Mouse (Mus musculus) CD4-positive helper T cell, adult 2 months (primary cell): ENCODE measurements around the gene Coa7.
"Not testable (repeated sequence)": the region's sequence is repeated elsewhere in the genome, so short reads cannot be mapped to it uniquely, and the experiment has no call there.

Experiments used
- DNase-seq: peaks from one replicate; pipeline ENCODE4 v3.0.0-alpha.2; 2012; ENCODE audit warnings: low read depth, missing footprints, low spot score

The Coa7 gene

DNA sequence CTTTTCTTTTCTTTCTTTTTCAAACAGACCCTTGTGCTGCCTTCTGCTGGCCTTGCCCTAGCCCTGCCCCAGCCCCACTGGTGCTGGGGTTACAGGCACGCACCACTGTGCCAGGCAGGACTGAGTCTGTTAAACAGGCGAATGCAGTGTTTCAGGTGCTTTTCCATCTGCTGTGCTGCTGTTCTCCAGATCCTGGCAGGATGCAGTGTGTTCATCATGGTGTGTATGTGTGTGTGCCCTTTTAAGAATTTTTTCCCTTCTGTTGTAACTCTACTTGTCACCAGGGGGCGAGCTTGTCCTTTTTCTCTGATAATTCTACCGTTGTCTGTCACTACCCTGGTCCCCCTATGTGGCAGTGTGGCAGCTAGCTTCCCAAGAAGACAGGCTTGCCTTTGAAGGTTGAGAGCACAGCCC lies 11.3 kb downstream of the Coa7 start:
- DNase-seq: peak; percentile 65

DNA sequence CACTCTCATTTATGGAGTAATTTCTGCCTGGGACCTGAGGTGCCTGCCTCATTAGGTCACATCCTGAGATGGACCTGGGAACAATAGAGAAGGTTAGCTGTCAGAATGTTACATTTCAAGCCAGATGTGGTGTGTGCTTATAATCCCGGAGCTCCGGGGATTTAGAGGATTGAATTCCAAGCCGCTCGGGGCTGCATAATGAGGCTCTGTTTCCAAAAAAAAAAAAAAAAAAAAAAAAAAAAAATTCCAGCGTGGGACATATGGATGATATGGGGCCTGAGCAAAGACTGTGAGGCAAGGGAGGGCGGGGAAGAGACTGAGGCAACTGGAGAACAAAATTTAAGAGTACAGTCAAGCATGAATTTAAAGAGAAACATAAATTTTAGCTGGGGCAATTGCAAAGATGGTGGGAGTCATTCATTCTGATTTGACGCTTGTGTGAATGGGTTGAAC lies 16.7 kb downstream of the Coa7 start:
- no peak for DNase-seq

DNA sequence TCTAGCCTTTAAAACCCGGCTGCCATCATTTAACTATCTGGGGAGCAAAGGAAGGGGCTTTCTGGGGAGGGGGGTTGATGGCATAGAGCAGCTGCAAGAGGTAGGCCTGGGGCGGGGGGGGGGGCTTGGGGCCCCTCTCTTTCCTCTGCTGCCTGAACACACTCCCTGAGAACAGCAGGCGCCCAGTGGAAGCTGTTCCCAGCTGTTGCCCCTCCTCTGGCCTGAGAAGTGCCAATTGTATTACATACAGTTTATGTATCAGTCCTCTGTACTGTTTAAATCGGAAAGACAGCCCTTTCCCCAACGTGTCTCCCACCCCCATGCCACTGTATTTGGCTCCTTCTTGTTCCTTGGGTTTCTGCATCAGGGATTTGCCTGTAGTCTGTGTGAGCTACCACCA lies 17.9 kb downstream of the Coa7 start:
- no peak for DNase-seq

DNA sequence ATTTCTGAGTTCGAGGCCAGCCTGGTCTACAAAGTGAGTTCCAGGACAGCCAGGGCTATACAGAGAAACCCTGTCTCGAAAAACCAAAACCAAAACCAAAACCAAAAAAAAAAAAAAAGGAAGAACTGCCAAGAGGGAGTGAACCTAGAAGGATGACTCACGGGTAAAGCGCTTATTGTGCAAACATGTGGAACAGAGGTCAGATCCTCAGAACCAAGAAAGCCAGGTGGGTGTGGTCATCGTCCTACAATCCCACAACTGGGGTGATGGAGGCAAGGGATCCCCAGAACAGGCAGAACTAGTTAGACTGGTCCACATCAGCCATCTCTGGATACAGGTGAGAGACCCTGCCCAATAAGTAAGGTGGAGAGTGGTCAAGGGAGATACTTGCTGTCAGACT lies 19.2 kb downstream of the Coa7 start:
- DNase-seq: peak; percentile 32

DNA sequence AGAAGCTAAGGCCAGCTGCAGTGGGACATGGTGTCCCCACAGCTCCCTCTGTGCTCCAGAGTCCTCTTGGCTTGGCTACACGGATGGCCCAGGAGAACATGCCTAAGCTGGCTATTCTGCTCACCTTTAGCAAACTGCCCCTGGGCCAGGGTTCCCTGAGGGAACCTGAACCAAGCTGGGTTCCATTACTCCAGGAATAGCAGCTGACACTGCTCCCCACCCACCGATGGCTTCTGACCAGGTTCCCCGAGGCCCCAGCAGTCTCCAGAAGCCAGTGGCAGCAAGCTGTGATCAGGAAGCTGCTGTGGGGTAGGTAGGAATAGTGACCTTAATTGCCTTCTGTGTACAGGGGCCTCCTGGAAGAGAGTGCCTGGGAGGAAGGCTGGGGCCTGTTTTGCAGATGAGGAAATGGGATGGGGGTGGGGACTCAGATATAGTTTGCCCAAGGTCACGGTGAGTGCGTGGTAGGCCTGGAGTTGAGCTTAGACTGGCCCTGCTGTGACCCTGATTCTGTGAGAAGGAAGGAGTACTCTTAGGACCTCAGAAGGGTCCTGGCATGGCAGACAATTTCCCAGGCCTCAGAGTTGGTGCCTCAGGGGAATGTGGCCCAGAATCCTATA lies 20.4 kb downstream of the Coa7 start:
- DNase-seq: no peak

DNA sequence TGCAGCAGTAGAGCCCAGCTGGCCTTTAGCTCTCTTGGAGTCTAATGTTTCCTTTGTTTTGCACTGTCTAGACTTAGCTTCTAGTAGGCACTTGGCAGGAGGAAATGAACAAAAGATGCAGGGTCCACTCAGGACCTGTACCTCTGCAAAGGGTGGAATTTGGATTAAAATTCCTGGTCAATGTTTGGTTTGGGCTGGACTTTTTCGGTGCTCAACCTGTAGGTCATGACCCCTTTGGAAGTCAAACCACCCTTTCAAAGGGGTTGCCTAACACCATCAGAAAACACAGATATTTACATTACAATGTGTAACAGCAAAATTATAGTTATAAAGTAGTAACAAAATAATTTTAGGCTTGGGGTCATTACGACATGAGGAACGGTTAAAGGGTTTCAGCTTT lies 21.1 kb downstream of the Coa7 start:
- DNase-seq: no peak

DNA sequence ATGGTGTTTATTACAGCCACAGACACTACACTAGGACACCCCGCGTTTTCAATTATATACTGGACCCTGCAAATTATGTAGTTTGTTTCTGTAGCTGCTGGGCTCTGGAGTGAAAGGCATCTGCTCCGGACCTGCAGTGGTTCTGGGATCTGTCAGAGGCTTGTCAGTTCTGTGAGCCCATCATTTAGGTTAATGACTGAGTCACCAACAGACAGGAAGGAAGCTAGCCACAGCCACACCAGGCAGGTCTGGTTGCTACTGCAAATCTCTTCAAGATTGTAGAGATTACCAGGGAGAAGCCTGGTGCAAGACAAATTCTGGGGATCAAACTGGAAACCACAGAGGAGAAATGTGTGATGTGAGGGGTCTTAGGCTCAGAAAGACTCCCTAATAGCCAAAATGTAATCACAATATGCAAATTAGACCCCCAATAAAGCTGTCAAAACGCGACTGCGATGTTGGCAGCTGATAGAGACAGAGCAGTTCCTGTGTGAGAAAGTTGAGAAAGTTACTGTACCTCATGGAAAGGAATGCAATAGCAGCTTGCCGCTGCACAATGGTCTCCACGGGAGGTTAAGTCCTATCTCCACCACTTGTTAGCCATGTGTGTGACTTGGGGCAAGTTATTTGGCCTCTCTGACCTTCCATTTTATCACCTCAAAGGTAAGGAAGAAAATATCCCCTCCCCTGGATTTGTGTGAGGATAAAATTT lies 22.1 kb downstream of the Coa7 start:
- DNase-seq: peak; percentile 59

DNA sequence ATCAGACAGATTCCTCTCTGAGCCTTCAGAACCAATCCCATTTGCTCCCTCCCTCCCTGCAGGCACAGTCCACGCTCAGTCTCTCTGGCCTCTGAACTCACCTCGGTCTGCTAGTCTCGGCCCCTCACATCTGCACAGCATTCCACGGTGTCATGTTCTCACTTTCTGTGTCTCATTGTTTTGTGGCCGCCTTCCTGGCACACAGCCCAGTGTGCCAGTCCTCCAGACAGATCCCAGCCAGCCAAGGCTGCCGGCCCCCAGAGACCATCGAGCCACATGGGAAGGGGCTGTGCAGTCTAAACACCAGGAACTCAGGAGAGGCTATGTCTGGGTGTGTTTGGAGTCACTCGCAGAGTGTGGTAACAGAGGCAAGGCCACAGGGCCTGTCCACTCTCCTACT lies 22.9 kb downstream of the Coa7 start:
- DNase-seq: no peak

DNA sequence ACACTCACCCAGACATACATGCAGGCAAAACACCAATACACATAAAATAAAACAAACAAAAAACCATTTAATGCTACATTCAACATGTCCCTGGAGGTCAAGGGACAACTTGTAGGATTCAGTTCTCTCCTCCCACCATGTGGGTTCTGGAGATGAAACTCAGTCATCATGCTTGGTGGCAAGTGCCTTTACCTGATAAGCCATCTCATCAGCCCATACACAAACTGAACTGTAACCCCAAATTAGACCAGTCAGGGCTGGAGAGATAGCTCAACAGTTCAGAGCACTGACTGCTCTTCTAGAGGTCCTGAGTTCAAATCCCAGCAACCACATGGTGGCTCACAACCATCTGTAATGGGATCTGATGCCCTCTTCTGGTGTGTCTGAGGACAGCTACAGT lies 25.7 kb downstream of the Coa7 start:
- DNase-seq: not testable (repeated sequence)

DNA sequence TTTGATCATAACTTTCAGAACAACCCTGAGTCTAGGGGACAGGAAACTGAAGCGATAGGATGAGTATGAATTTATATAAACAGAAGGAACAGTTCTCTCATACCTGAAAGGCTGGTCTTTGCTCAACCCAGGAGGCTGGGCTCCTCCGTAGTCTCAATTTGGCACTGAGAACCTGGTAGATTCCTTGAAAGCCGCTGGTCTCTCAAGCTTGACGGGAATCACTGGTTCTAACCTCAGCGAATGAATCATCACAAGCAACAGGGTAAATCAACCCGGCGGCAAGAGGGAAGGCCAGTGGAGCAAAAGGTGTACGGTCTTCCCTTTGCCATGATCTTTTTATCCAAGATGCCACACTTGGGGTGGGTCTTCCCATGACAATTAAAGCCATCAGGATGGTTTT lies 29.5 kb downstream of the Coa7 start:
- DNase-seq: no peak

DNA sequence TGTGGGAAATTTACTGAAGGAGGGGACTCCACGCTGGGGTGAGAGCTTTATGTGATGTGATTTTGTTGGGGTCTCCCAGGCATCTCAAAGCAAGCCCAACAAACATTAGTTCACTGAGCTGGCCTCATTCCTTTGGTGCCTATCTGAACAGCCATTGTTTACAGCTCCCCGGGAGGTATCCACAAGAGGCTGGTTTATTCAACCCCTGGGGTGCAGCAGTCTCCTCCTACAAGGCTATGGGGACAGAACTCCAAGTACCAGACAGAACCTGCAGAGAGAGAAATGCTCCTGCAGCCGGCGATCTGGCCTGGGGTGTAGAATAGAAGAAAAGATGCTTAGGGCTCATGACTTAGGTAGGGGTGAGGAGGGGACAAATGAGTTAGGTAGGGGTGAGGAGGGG lies 30.6 kb downstream of the Coa7 start:
- DNase-seq: no peak

DNA sequence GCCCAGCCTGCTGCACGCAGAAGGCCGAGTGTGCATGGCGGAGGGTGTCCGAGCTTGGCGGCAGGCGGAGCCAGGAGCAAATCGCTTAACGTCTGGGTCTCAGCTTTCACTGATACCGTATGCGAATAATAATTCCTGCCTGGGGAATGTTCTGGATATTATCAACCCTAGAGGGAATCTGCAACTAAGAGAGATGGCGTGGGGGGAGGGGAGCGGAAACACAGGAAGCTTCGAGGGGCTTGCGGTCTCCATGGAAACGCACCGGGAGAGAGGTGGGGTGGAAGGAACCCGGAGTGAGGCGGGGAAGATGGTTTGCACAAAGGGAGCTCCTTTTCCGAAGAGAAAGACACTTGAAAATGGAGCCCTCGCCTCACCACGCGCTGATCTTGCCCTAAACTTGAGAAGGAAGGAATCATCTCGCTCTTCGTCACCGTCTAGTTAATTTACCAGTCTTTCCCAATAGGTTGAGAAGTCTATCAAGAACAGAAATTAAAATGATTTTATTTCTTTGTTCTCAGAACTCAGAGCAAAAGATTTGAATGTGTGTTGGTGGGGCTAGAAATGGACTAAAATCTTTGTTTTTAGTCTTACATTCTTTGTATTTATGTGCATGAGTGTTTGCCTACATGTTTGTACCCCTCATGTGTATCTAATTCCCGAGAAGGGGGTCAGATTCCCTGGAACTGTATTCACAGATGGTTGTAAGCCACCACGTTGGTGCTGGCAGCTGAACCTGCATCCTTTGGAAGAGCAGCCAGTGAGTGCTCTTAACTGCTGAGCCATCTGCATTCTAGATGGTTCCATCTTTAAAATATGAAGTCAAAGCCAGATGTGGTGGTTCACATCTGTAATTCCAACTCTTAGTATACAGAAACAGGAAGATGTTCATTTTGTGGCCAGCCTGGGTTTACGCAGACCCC lies 32.5 kb downstream of the Coa7 start:
- no peak for DNase-seq

DNA sequence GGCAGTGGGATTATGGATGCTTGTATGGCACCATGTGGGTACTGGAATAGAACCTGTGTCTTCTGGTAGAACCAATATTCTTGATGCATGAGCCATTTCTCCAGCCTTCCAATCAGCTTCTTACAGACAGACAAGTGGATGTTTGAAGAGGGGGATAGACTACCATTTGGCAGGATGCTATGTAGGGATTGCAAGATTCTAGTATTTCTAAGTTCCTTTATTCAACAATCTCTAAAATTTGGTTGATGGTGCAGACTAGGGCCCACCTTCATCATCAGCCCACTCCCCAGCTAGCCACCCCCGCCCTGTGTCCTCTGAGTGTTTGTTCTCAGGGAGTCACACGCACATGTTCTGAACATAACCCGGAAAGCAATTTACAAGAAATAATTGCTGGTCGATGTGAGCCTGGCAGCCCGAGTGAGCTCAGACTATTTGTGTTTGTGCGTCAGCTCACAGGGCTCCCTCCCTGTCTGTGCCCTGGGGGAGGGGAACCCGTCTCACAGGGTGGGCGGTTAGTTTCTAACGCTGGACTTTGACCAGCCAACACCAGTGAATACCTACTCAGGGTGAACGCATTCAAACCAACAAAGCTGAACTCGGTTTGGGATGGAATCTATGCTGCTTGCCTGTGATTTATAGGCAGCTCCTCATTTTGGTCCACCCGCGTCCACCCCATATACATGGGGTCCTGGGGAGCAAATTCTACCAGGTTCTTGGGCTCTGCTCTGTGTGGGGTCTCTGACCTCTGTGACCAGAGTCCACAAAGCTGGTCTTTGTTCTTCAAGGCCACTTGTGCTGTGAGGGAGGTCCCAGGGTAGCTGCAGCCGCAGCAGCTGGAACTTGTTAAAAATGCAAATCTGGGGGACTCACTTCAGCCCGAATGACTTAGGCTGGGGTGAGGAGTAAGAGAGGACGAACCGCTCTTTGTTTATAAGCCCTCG lies 34.7 kb downstream of the Coa7 start:
- no peak for DNase-seq

DNA sequence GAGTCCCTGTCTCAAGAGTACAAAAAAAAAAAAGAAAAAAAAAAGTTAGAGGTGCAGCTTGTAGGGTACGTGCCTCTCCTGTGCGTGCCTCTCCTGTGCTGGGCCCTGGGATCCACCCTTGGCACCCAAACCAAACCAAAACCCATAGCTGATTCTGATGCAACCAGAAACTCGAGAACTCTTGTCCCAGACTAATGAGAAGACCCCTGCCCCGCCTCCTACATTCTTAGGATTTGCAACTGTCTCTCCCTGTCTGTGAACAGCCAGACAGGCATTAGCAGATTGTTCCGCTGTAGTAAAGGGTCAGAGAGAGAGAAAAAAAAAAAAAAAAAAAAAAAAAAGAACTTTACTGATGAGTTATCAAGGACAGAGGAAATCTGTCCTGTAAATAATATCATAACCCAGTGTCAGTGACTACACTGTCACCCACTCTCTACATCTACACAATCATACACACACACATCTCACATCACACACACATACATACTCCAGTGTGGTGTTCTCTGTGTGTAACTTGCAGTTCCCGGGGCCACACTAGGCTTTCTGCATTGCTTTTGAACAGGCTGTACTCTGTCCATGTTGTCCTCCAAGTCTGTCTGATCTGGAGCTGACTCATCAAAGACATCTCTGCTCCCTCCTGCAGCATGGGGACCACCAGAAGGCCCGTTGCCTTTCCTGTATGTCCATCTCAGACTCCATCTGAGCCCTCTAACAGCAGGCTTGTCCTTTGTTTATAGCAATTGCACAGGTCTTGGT lies 35.6 kb downstream of the Coa7 start:
- no peak for DNase-seq

DNA sequence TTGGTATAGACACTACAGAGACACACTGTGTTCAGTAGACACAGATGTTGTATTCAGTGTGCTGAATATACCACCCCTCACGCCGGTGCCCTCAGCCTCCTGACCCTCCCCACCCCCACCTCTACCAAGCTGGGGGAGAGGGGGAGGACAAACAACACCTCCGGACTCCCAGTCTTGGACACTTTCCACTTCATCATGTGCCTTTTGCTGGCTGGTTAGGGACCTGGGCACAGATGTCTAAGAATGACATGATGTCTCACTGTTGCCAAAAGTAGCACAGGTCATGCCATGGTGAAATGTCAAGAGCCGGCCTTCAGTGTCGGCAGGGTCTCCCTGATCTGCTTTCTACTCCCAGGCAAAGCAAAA lies 36.2 kb downstream of the Coa7 start:
- no peak for DNase-seq

DNA sequence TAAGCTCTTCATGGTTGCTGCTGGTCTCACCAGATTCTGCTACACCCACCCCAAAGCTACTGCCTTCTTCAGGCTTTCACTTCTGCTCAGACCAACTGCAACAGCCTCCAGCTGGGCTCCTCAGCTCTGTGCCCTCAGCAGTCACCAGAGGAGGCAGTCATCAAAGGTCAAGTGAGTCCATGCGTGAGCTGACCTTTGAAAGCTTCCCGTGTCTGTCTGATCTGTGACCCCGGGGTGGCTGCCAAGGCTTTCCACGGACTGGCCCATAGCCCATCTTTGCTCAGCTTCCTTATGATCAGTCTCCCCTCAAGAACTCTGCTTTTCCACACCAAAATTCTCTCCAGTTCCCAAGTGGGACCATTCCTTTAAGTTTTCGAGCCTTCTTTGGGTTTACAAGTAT lies 41.3 kb downstream of the Coa7 start:
- no peak for DNase-seq

DNA sequence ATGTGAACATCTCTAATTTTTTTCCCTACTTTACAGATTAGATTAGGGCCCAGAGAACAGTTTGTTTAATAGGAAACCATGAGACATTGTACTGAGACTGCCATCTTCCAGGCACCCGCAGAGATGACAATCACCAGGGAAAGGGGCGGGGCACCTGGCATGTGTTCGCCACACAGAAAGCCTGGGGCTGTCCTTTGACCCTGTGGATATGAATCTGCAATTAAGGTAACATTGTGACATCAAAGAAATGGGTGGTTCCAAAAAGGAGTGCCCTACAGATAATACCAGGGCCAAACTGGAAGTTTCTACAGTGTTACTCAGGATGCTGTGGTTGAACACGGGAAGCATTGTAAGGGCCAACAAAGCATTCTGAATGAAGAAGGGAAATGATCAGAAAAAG lies 42.5 kb downstream of the Coa7 start:
- no peak for DNase-seq

DNA sequence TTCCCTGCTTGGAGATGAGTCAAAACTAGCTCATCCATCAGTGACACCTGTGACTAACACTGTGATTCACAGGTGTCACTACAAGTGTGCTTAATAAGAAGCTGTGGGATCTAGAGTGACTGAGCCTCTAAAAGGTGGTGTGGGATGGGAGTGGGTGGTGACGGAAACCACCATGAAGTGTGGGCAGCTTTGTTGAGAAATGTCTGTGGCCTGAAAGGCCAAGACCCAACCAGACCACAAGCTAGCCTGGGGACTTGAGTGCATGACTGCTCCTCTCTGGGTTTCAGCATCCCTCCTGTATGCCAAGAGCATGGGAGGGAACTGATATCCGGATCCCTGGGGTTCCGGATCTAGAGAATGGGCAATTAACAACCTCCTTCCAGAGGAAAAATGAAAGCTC lies 43.5 kb downstream of the Coa7 start:
- no peak for DNase-seq

DNA sequence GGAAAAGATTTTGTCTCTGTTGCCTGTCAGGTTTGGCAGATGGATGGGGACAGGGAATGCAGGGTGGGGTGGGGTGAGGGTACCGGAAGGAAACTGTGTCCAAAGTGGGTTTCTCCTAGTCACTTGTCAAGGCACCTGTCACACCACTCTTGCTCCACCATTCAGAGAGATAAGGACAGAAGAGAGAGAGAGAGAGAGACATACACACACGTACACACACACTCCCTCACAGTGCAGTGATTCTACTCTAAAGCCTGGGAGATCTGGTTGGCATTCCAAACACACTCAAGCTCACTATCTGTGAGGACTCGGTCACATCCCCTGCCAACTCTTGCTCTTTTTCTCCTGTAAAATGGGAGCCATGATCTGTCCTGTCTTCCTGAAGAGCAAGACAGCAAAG lies 44.2 kb downstream of the Coa7 start:
- no peak for DNase-seq

DNA sequence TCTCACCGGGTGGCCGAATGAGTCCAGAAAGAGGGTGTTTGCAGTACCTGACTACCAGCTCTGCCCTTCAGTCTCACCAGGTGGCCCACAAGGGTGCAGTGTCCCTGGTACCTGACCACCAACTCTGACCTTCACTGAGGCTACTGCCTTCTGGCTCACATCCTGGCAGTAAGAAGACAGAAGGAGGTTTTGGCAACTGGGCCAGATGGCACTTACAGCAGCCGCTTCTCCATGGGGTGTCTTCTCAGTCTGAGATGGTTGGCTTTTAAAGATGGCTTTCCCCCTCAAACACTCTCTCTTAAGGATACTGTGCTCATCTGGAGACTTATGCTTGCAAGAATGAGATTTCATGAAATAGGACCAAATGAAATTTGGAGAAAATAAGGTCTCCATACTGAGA lies 51.5 kb downstream of the Coa7 start:
- no peak for DNase-seq

DNA sequence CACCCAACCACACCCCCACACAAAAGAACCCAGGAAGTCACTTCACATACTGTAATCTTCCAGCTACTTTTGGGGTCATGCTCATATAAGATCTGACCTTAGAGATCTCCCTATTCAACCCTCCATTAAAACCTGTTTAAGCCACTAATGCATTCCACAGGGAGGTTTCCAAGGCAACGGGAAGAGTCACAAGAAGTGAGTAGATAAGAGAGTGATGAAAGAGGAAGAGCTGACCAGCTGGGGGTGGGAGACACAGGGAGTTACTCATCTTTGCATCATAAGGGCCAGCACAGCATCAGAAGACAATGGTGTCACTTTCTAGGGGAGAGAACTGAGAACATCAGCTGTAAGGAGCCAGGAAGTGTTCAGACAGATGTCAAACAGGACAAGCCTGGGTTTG lies 52.2 kb downstream of the Coa7 start:
- DNase-seq: no peak
